ENCODE assay signal across 10 mouse cellular contexts in genomic region chr19:57363538-57363937, GRCm38 (mm10). TPM values are rescaled to one million over a fixed set of nuclear protein-coding genes. Genes with fewer than 3 reads are reported as not detected.
DNase-seq lines count a peak whose midpoint lies in the region; ATAC-seq and TF ChIP-seq lines count a peak whose summit lies in the region.
"Had no signal": no experiment of that assay in that cellular context is flagged by ENCODE, and none has a peak within 500 bp of the region (broad histone marks: within the 10 kb centered on the region; RNA-seq: fewer than 3 reads in every experiment).

No protein-coding gene starts in this region.

- ATAC-seq in heart, embryonic 13.5 days (ENCODE audit: extremely low read depth, insufficient number of reproducible peaks, low FRiP score, low TSS enrichment), result no peak
- no peak for ATAC-seq in hindbrain, embryonic 14.5 days (ENCODE audit: low FRiP score)
- ATAC-seq in midbrain, embryonic 11.5 days (ENCODE audit: low FRiP score), result no peak
- ATAC-seq in granulocyte monocyte progenitor cell, adult 5-6 weeks (replicated peaks; ENCODE audit: poor library complexity, severe bottlenecking), result no peak

- WGBS in heart, embryonic 13.5 days, result 90% methylated on average over 7 of the region's 7 CpGs
- 90% methylated on average over 7 of the region's 7 CpGs for WGBS in hindbrain, embryonic 14.5 days
- WGBS in midbrain, embryonic 11.5 days, result 92% methylated on average over 7 of the region's 7 CpGs
- WGBS in thymus, adult 2 months, result 96% methylated on average over 7 of the region's 7 CpGs

- H3K9ac ChIP-seq in heart, embryonic 13.5 days, result peak overlapping the region; percentile 72
- H3K9ac ChIP-seq in hindbrain, embryonic 14.5 days, result peak overlapping the region; percentile 40
- no peak overlapping the region for H3K9ac ChIP-seq in midbrain, embryonic 11.5 days (ENCODE audit: low read length)

- no peak for DNase-seq in heart, postnatal 10 days
- DNase-seq in ES-CJ7 (ENCODE audit: low read depth, low spot score), result peak; percentile 13
- no peak for DNase-seq in hindbrain, embryonic 14.5 days (ENCODE audit: low spot score)
- DNase-seq in midbrain, embryonic 11.5 days (ENCODE audit: low spot score, missing footprints), result no peak
- DNase-seq in Muller cell, postnatal 12 days (ENCODE audit: inconsistent ontology term), result no peak
- DNase-seq in thymus, adult 2 months, result no peak
- DNase-seq: left cerebral cortex, postnatal 4 days; thymus, postnatal 25 days had no signal

- peak overlapping the region; percentile 89; the same call in 1 of the 2 replicates for H3K4me3 ChIP-seq in heart, embryonic 13.5 days
- peak overlapping the region; percentile 89; the same call in 1 of the 2 replicates for H3K4me3 ChIP-seq in hindbrain, embryonic 14.5 days (replicated peaks; ENCODE audit: low read length)
- H3K4me3 ChIP-seq in midbrain, embryonic 11.5 days (ENCODE audit: low read depth, low read length), result no peak overlapping the region; the same call in 1 of the 2 replicates
- H3K4me3 ChIP-seq in thymus, adult 2 months (ENCODE audit: control insufficient read depth, insufficient read depth, low read length), result no peak overlapping the region

- no peak for TF ChIP-seq CTCF in thymus, adult 2 months (IDR thresholded peaks at IDR 0.05; ENCODE audit: borderline replicate concordance, control insufficient read depth, extremely low read depth, insufficient read depth, low read length, poor library complexity)

- peaks cover 85% of the 10 kb centered on the region for H3K4me1 ChIP-seq in heart, embryonic 13.5 days
- H3K4me1 ChIP-seq in hindbrain, embryonic 14.5 days (replicated peaks; ENCODE audit: control insufficient read depth, insufficient read depth, low read length), result peaks cover 52% of the 10 kb centered on the region
- peaks cover 44% of the 10 kb centered on the region for H3K4me1 ChIP-seq in midbrain, embryonic 11.5 days (ENCODE audit: control insufficient read depth, insufficient read depth, low read length)
- H3K4me1 ChIP-seq in thymus, adult 2 months (replicated peaks; ENCODE audit: control insufficient read depth, insufficient read depth, low read length), result peaks cover 44% of the 10 kb centered on the region

- intact Hi-C loops in heart, postnatal 10 days (cut with DNase I), result no loop called here

- no peak for TF ChIP-seq POLR2A in thymus, adult 2 months (IDR thresholded peaks at IDR 0.05; ENCODE audit: control insufficient read depth, extremely low read depth, insufficient read depth, low read length, poor library complexity)

- no peaks in the 10 kb centered on the region for H3K27me3 ChIP-seq in heart, embryonic 13.5 days (replicated peaks)
- no peaks in the 10 kb centered on the region for H3K27me3 ChIP-seq in hindbrain, embryonic 14.5 days (ENCODE audit: control insufficient read depth, insufficient read depth, low read length)
- H3K27me3 ChIP-seq in midbrain, embryonic 11.5 days (ENCODE audit: control insufficient read depth, insufficient read depth, low read length), result no peaks in the 10 kb centered on the region
- H3K27me3 ChIP-seq in thymus, adult 2 months (ENCODE audit: control insufficient read depth, insufficient read depth, low read length), result no peaks in the 10 kb centered on the region

- peaks cover 7% of the 10 kb centered on the region for H3K36me3 ChIP-seq in heart, embryonic 13.5 days
- H3K36me3 ChIP-seq in hindbrain, embryonic 14.5 days (replicated peaks; ENCODE audit: control insufficient read depth, insufficient read depth), result 0 out of 2 replicates have a peak, but pooled peaks cover 4% of the 10 kb centered on the region
- 0 out of 2 replicates have a peak, but pooled peaks cover under 1% of the 10 kb centered on the region for H3K36me3 ChIP-seq in midbrain, embryonic 11.5 days (ENCODE audit: control insufficient read depth, insufficient read depth, low read length)
- H3K36me3 ChIP-seq in thymus, adult 2 months (ENCODE audit: control insufficient read depth, insufficient read depth, low read length), result peaks cover under 1% of the 10 kb centered on the region; the same call in 1 of the 2 replicates

- H3K4me2 ChIP-seq in heart, embryonic 13.5 days, result peak overlapping the region; percentile 83
- peak overlapping the region; percentile 81 for H3K4me2 ChIP-seq in hindbrain, embryonic 14.5 days (replicated peaks)
- H3K4me2 ChIP-seq in midbrain, embryonic 11.5 days, result peak overlapping the region; percentile 56; the same call in 1 of the 2 replicates

- H3K9me3 ChIP-seq in heart, embryonic 13.5 days, result no peaks in the 10 kb centered on the region
- no peaks in the 10 kb centered on the region for H3K9me3 ChIP-seq in hindbrain, embryonic 14.5 days (ENCODE audit: control insufficient read depth, low read length)
- no peaks in the 10 kb centered on the region for H3K9me3 ChIP-seq in midbrain, embryonic 11.5 days (ENCODE audit: control insufficient read depth, low read length)

- peak overlapping the region; percentile 29; the same call in 1 of the 2 replicates for H3K27ac ChIP-seq in heart, embryonic 13.5 days (replicated peaks)
- no peak overlapping the region for H3K27ac ChIP-seq in hindbrain, embryonic 14.5 days
- H3K27ac ChIP-seq in midbrain, embryonic 11.5 days (ENCODE audit: low read depth, low read length), result no peak overlapping the region
- no peak overlapping the region for H3K27ac ChIP-seq in thymus, adult 2 months (ENCODE audit: control insufficient read depth, insufficient read depth, low read length)

RNA-seq across cellular contexts. Expression of gene Fam160b1, which starts 3.1 kb away (rescaled TPM):
- 9.9 and 10.3 TPM in 2 replicates for polyA plus RNA-seq in heart, embryonic 13.5 days (2015; fragmentation: Nextera tagmentation; extraction: Ambion mirVana)
- total RNA-seq in heart, postnatal 10 days (2021), result 10 to 100 TPM; 18.3 to 18.5 TPM
- 17.4 and 18.5 TPM in 2 replicates for polyA plus RNA-seq in hindbrain, embryonic 14.5 days (2014; fragmentation: Nextera tagmentation; extraction: Ambion mirVana)
- polyA plus RNA-seq in midbrain, embryonic 11.5 days (2014; fragmentation: Nextera tagmentation; extraction: Ambion mirVana), result 14.1 and 16.5 TPM in 2 replicates
- polyA plus RNA-seq in thymus, adult 2 months (2012; rRNA removed), result 26.1 and 28.3 TPM in 2 replicates
- total RNA-seq in granulocyte monocyte progenitor cell, adult 5-6 weeks (2014; fragmentation: Nextera tagmentation), result 18.0 and 25.6 TPM in 2 replicates
- 15.3 and 15.8 TPM in 2 replicates for total RNA-seq in granulocyte monocyte progenitor cell, adult 5-6 weeks (2017)

RNA-seq across cellular contexts. Expression of gene Ablim1, which starts 48.8 kb away (rescaled TPM):
- polyA plus RNA-seq in heart, embryonic 13.5 days (2015; fragmentation: Nextera tagmentation; extraction: Ambion mirVana), result 35.7 and 38.5 TPM in 2 replicates
- 100 to 1,000 TPM; 397 to 585 TPM for total RNA-seq in heart, postnatal 10 days (2021)
- 56.6 and 61.8 TPM in 2 replicates for polyA plus RNA-seq in hindbrain, embryonic 14.5 days (2014; fragmentation: Nextera tagmentation; extraction: Ambion mirVana)
- polyA plus RNA-seq in midbrain, embryonic 11.5 days (2014; fragmentation: Nextera tagmentation; extraction: Ambion mirVana), result 18.3 and 21.7 TPM in 2 replicates
- 216 and 231 TPM in 2 replicates for polyA plus RNA-seq in thymus, adult 2 months (2012; rRNA removed)
- 8.6 and 9.4 TPM in 2 replicates for total RNA-seq in granulocyte monocyte progenitor cell, adult 5-6 weeks (2014; fragmentation: Nextera tagmentation)
- total RNA-seq in granulocyte monocyte progenitor cell, adult 5-6 weeks (2017), result 8.0 and 8.9 TPM in 2 replicates

Comparison
In these comparisons a context has a peak if more than half of its experiments do, and no peak if none do; other contexts are left out.
1. H3K4me3 ChIP-seq: peak in heart, embryonic 13.5 days (single experiment) and hindbrain, embryonic 14.5 days (single experiment); none in midbrain, embryonic 11.5 days (single experiment) and thymus, adult 2 months (single experiment).
2. Peak in every context shown above with its lines, with median percentiles within 50 percentile points of each other: H3K4me2 ChIP-seq.